Mouse (Mus musculus): ENCODE measurements around the gene Foxo6.

- TF ChIP-seq CTCF (IDR thresholded peaks at IDR 0.05; ENCODE audit: low read depth, low read length) (no peak), POLR2A (IDR thresholded peaks at IDR 0.05; ENCODE audit: insufficient read depth, low read length) (no peak), EP300 (IDR thresholded peaks at IDR 0.05; ENCODE audit: insufficient read depth, low read depth, low read length) (no peak)
These were observed 55.2 kb downstream of the Foxo6 start for GRCm38 (mm10) chr4:120231982-120232381.
